In the genomic region with DNA sequence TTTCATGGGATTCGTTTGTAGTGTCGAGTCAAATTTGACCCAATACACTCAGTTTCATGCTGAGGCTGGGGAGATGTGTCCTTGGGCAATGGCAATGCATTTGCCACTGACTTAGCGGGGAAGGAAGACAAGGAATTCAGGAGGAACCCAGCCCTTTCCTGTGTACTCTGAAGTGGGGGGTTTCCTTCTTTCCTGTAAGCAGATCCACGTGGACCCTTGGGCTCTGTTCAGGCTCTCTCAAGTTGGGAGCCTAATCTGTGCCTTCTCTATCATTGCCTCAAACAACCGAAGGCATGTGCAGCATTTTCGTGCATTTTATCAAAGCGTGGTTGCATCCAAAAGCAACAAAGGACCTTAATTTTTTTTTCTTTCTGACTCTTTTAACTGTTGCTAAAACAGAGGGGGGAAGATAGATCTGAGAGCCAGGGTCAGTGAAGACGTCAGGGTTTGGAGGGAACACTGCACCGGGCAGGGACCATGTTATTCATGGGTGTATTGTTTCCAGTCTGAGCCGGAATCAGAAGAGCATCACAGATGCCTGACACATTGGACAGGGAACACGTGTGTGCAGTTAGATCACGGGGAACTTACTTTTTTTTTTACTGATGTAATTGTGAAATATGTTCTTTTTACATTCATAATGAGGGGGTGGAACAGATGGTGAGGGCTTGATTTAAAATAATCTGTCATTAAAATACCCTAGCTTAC, we compare ENCODE assay signal across 10 mouse cellular contexts.
DNase-seq lines count a peak whose midpoint lies in the region; ATAC-seq and TF ChIP-seq lines count a peak whose summit lies in the region.
"Had no signal": no experiment of that assay in that cellular context is flagged by ENCODE, and none has a peak within 500 bp of the region (broad histone marks: within the 10 kb centered on the region; RNA-seq: fewer than 3 reads in every experiment).

No protein-coding gene starts in this region.

- H3K9ac ChIP-seq in forebrain, embryonic 11.5 days (ENCODE audit: low read length) = no peak overlapping the region
- no peak overlapping the region for H3K9ac ChIP-seq in embryonic facial prominence, embryonic 14.5 days (ENCODE audit: low read depth, low read length)
- H3K9ac ChIP-seq in hindbrain, postnatal 0 days (replicated peaks; ENCODE audit: low read length) = no peak overlapping the region

- H3K27me3 ChIP-seq in forebrain, embryonic 10.5 days (ENCODE audit: poor library complexity, severe bottlenecking) = no peaks in the 10 kb centered on the region
- H3K27me3 ChIP-seq in forebrain, embryonic 11.5 days (ENCODE audit: control insufficient read depth, insufficient read depth, low read length) = no peaks in the 10 kb centered on the region
- H3K27me3 ChIP-seq in embryonic facial prominence, embryonic 14.5 days (replicated peaks; ENCODE audit: control insufficient read depth, insufficient read depth, low read length) = no peaks in the 10 kb centered on the region
- no peaks in the 10 kb centered on the region for H3K27me3 ChIP-seq in hindbrain, postnatal 0 days (ENCODE audit: insufficient read depth, low read length)
- no peaks in the 10 kb centered on the region for H3K27me3 ChIP-seq in cerebellum, adult 2 months (ENCODE audit: control insufficient read depth, insufficient read depth, low read length)
- H3K27me3 ChIP-seq: Patski had no signal

- TF ChIP-seq POLR2A in cerebellum, adult 2 months (IDR thresholded peaks at IDR 0.05; ENCODE audit: borderline replicate concordance, insufficient read depth, low read length) = no peak

- no peaks in the 10 kb centered on the region for H3K9me3 ChIP-seq in forebrain, embryonic 10.5 days
- H3K9me3 ChIP-seq in forebrain, embryonic 11.5 days (ENCODE audit: control insufficient read depth, low read length) = no peaks in the 10 kb centered on the region
- no peaks in the 10 kb centered on the region for H3K9me3 ChIP-seq in embryonic facial prominence, embryonic 14.5 days (ENCODE audit: control insufficient read depth, low read length)
- H3K9me3 ChIP-seq in hindbrain, postnatal 0 days (ENCODE audit: low read length) = no peaks in the 10 kb centered on the region

- no peak for ATAC-seq in forebrain, embryonic 11.5 days (replicated peaks; ENCODE audit: low FRiP score)
- ATAC-seq in embryonic facial prominence, embryonic 14.5 days (ENCODE audit: low read depth) = peak; percentile 78; the same call in 1 of the 2 replicates
- peak; percentile 76 for ATAC-seq in hindbrain, postnatal 0 days
- ATAC-seq: Patski had no signal

- WGBS in forebrain, embryonic 10.5 days = 78% methylated on average over 12 of the region's 12 CpGs
- 67% methylated on average over 12 of the region's 12 CpGs for WGBS in forebrain, embryonic 11.5 days
- WGBS in embryonic facial prominence, embryonic 14.5 days = 31% methylated on average over 12 of the region's 12 CpGs
- WGBS in hindbrain, postnatal 0 days = 49% methylated on average over 12 of the region's 12 CpGs
- WGBS in cerebellum, adult 2 months = 48% methylated on average over 12 of the region's 12 CpGs

- no peak overlapping the region for H3K4me3 ChIP-seq in forebrain, embryonic 10.5 days
- H3K4me3 ChIP-seq in forebrain, embryonic 11.5 days (ENCODE audit: low read depth, low read length) = no peak overlapping the region
- H3K4me3 ChIP-seq in layer of hippocampus, adult 2 months = no peak overlapping the region; the same call in 1 of the 2 replicates
- H3K4me3 ChIP-seq in embryonic facial prominence, embryonic 14.5 days (ENCODE audit: low read depth, low read length) = no peak overlapping the region
- no peak overlapping the region for H3K4me3 ChIP-seq in hindbrain, postnatal 0 days (ENCODE audit: low read length)
- no peak overlapping the region for H3K4me3 ChIP-seq in cerebellum, adult 2 months (replicated peaks; ENCODE audit: insufficient read depth, low read depth, low read length)

- peaks cover 32% of the 10 kb centered on the region for H3K4me1 ChIP-seq in forebrain, embryonic 10.5 days
- no peaks in the 10 kb centered on the region for H3K4me1 ChIP-seq in forebrain, embryonic 11.5 days (replicated peaks; ENCODE audit: control insufficient read depth, insufficient read depth, low read length)
- peaks cover 14% of the 10 kb centered on the region; the same call in 1 of the 2 replicates for H3K4me1 ChIP-seq in embryonic facial prominence, embryonic 14.5 days (ENCODE audit: control insufficient read depth, insufficient read depth, low read length)
- no peaks in the 10 kb centered on the region for H3K4me1 ChIP-seq in hindbrain, postnatal 0 days (ENCODE audit: insufficient read depth, low read length)
- H3K4me1 ChIP-seq in cerebellum, adult 2 months (ENCODE audit: control insufficient read depth, insufficient read depth, low read length) = no peaks in the 10 kb centered on the region

- H3K4me2 ChIP-seq in forebrain, embryonic 11.5 days (ENCODE audit: low read depth, low read length, severe bottlenecking) = no peak overlapping the region
- no peak overlapping the region for H3K4me2 ChIP-seq in embryonic facial prominence, embryonic 14.5 days (ENCODE audit: low read depth, low read length)
- H3K4me2 ChIP-seq in hindbrain, postnatal 0 days (ENCODE audit: low read depth, low read length) = no peak overlapping the region

- H3K27ac ChIP-seq in forebrain, embryonic 10.5 days = peak overlapping the region; percentile 58
- H3K27ac ChIP-seq in forebrain, embryonic 11.5 days (ENCODE audit: low read depth, low read length) = no peak overlapping the region
- peak overlapping the region; percentile 15; the same call in 1 of the 2 replicates for H3K27ac ChIP-seq in layer of hippocampus, adult 2 months
- H3K27ac ChIP-seq in embryonic facial prominence, embryonic 14.5 days (replicated peaks; ENCODE audit: low read depth, low read length) = peak overlapping the region; percentile 8; the same call in 1 of the 2 replicates
- H3K27ac ChIP-seq in hindbrain, postnatal 0 days = no peak overlapping the region
- no peak overlapping the region for H3K27ac ChIP-seq in cerebellum, adult 2 months (ENCODE audit: insufficient read depth, low read length)

- no peak for DNase-seq in forebrain, embryonic 10.5 days (ENCODE audit: extremely low spot score, low spot score)
- no peak for DNase-seq in forebrain, embryonic 11.5 days (ENCODE audit: low spot score)
- peak in 1 of 2 experiments; percentile 18 for DNase-seq in layer of hippocampus, adult 2 months (ENCODE audit: low spot score in 2 of 2)
- DNase-seq in layer of hippocampus, adult 8-10 months (ENCODE audit: low spot score in 2 of 2) = no peak
- DNase-seq in embryonic facial prominence, embryonic 14.5 days (ENCODE audit: low spot score) = peak; percentile 64
- no peak for DNase-seq in hindbrain, postnatal 0 days (ENCODE audit: low spot score)
- DNase-seq in gastrocnemius, postnatal 4 days (ENCODE audit: low spot score in 2 of 2) = no peak
- no peak for DNase-seq in cerebellum, adult 2 months
- DNase-seq: gastrocnemius, postnatal 36 days had no signal

- H3K36me3 ChIP-seq in forebrain, embryonic 10.5 days (replicated peaks) = no peaks in the 10 kb centered on the region
- H3K36me3 ChIP-seq in forebrain, embryonic 11.5 days (ENCODE audit: control insufficient read depth, insufficient read depth, low read length) = no peaks in the 10 kb centered on the region
- no peaks in the 10 kb centered on the region for H3K36me3 ChIP-seq in embryonic facial prominence, embryonic 14.5 days (ENCODE audit: control insufficient read depth, insufficient read depth, low read length)
- no peaks in the 10 kb centered on the region for H3K36me3 ChIP-seq in hindbrain, postnatal 0 days (ENCODE audit: insufficient read depth, low read length)

- TF ChIP-seq CTCF in layer of hippocampus, adult 2 months (conservative IDR thresholded peaks at IDR 0.05) = no peak
- TF ChIP-seq CTCF in hindbrain, postnatal 0 days (IDR thresholded peaks at IDR 0.05; ENCODE audit: low read depth) = no peak
- TF ChIP-seq CTCF in cerebellum, adult 2 months (IDR thresholded peaks at IDR 0.05; ENCODE audit: borderline replicate concordance, insufficient read depth, low read depth, low read length) = no peak

Comparison
In these comparisons a context has a peak if more than half of its experiments do, and no peak if none do; other contexts are left out.
1. H3K27ac ChIP-seq: peak in forebrain, embryonic 10.5 days (single experiment), layer of hippocampus, adult 2 months (single experiment) and embryonic facial prominence, embryonic 14.5 days (single experiment); none in forebrain, embryonic 11.5 days (single experiment), hindbrain, postnatal 0 days (single experiment) and cerebellum, adult 2 months (single experiment).